Mouse (Mus musculus) midbrain, embryonic 13.5 days (tissue): ENCODE measurements around the gene Gm5662. TPM values are rescaled to one million over a fixed set of nuclear protein-coding genes. Genes with fewer than 3 reads are reported as not detected.
"Not testable (repeated sequence)": the region's sequence is repeated elsewhere in the genome, so short reads cannot be mapped to it uniquely, and the experiment has no call there.

Source experiments
- ATAC-seq: fragments of 200-750 bp; cut with Nextera tagmentation; 2 replicates; pipeline ENCODE4 v1.8.0; 2017; ENCODE audit warnings: mild to moderate bottlenecking, moderate TSS enrichment, moderate library complexity
- H3K27ac ChIP-seq: fragments of 300-500 bp; sonication (generic); 2 replicates; pipeline ENCODE4 v1.5.1; 2015; ENCODE audit warnings: inconsistent platforms, mild to moderate bottlenecking, moderate library complexity
- H3K27me3 ChIP-seq: fragments of 300-500 bp; sonication (generic); 2 replicates; pipeline ENCODE4 v1.6.1; 2015; ENCODE audit warnings: mild to moderate bottlenecking, inconsistent platforms
- H3K36me3 ChIP-seq: fragments of 300-500 bp; sonication (generic); 2 replicates; pipeline ENCODE4 v1.6.1; 2015; ENCODE audit warnings: mild to moderate bottlenecking, inconsistent platforms
- H3K4me1 ChIP-seq: fragments of 300-500 bp; sonication (generic); replicated peaks from 2 replicates; pipeline ENCODE4 v1.6.1; 2015; ENCODE audit warnings: inconsistent platforms
- H3K4me2 ChIP-seq: fragments of 300-500 bp; sonication (generic); replicated peaks from 2 replicates; pipeline ENCODE4 v1.6.1; 2015; ENCODE audit warnings: moderate library complexity, mild to moderate bottlenecking, inconsistent platforms
- H3K4me3 ChIP-seq: fragments of 300-500 bp; sonication (generic); replicated peaks from 2 replicates; pipeline ENCODE4 v1.5.1; 2015; ENCODE audit warnings: mild to moderate bottlenecking, inconsistent platforms
- H3K9ac ChIP-seq: fragments of 300-500 bp; sonication (generic); replicated peaks from 2 replicates; pipeline ENCODE4 v1.6.1; 2015; ENCODE audit warnings: mild to moderate bottlenecking, inconsistent platforms
- H3K9me3 ChIP-seq: fragments of 300-500 bp; sonication (generic); 2 replicates; pipeline ENCODE4 v1.6.1; 2016; ENCODE audit warnings: mild to moderate bottlenecking, inconsistent platforms
- WGBS: fragments of 180-500 bp; shearing (Covaris S2); methylation state at CpG from one replicate; pipeline ENCODE4 v1.1.7; 2015; 5-methylcytosine and 5-hydroxymethylcytosine counted together
- polyA plus RNA-seq: library from polyadenylated mRNA; unstranded; fragments of >200 nt; fragmentation: Nextera tagmentation; extraction: Ambion mirVana; gene quantifications from 2 replicates; pipeline ENCODE4 v1.2.1, GENCODE M21; 2015

The Gm5662 gene
- not detected in 2 replicates for polyA plus RNA-seq

DNA sequence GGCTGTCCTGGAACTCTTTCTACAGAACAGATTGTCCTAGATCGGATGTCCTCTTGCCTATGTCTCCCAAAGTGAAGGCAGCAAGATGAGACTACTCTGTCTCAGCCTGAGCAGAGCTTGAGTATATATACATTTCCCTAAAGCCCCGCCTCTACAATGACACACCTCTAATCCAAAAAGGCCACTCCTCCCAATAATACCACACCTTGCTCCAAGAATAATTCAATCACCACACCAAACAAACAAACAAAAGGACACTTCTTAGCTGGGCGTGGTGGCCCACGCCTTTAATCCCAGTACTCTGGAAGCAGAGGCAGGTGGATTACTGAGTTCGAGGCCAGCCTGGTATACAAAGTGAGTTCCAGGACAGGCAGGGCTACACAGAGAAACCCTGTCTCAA lies at the start of gene Gm5662:
Gene Gm5662 (minus strand): TSS at position 101 of the 400 bp plus-strand sequence.
- H3K4me3 ChIP-seq, H3K9ac ChIP-seq, H3K27ac ChIP-seq, H3K4me1 ChIP-seq, H3K27me3 ChIP-seq, ATAC-seq, H3K36me3 ChIP-seq, H3K9me3 ChIP-seq, H3K4me2 ChIP-seq: not testable (repeated sequence)
- WGBS = 84% methylated on average over 5 of the region's 5 CpGs

DNA sequence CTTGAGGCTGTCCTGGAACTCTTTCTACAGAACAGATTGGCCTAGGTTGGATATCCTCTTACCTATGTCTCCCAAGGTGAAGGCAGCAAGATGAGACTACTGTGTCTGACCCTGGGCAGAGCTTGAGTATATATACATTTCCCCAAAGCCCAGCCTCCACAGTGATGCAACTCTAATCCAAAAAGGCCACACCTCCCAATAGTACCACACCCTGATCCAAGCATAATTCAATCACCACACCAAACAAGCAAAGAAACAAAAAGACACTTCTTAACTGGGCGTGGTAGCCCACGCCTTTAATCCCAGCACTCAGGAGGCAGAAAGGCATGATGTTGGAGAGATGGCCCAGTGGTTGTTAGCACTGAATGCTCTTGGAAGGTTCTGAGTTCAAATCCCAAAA lies 49.6 kb upstream of the Gm5662 start, which contains the start of gene Gm5039:
Gene Gm5039 (minus strand): TSS at position 101 of the 400 bp plus-strand sequence.
- not testable (repeated sequence) for H3K4me3 ChIP-seq, H3K4me2 ChIP-seq, H3K27me3 ChIP-seq, ATAC-seq, H3K4me1 ChIP-seq, H3K36me3 ChIP-seq, H3K9me3 ChIP-seq, H3K9ac ChIP-seq, H3K27ac ChIP-seq
- 87% methylated on average over 2 of the region's 2 CpGs for WGBS

DNA sequence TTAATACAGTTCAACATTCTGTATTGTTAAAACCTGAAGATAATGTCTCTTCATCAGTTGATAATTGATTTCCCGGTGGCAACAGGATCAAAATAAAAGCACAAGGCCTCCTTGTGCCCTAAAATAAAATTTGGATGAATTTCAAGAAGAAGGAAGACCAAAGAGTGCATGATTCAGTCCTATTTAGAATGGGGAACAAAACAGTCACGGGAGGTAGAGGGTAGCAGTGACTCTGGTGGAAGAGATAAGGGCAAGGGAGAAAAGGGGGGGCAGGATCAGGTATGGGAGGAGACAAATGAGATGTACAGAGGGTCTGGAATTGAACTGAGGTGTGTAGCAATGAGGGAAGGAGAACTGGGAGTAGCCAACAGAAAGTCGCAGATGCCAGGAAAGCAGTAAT lies 40.3 kb upstream of the Gm5662 start:
- Histone ChIP-seq H3K4me1 (no peaks in the 10 kb centered on the region), H3K4me3 (no peak overlapping the region), H3K4me2 (no peak overlapping the region), H3K9ac (no peak overlapping the region), H3K27ac (no peak overlapping the region), H3K27me3 (no peaks in the 10 kb centered on the region), H3K9me3 (0 out of 2 replicates have a peak, but pooled peaks cover 3% of the 10 kb centered on the region), H3K36me3 (no peaks in the 10 kb centered on the region)
- no peak for ATAC-seq
- WGBS = 85% methylated on average over 3 of the region's 3 CpGs

GRCm38 (mm10) chr12:88297171-88297570 lies 22.9 kb upstream of the Gm5662 start:
- not testable (repeated sequence) for H3K4me1 ChIP-seq, H3K4me2 ChIP-seq, ATAC-seq, H3K9ac ChIP-seq, H3K27me3 ChIP-seq, H3K9me3 ChIP-seq, H3K4me3 ChIP-seq, H3K36me3 ChIP-seq, H3K27ac ChIP-seq
- 78% methylated on average over 2 of the region's 2 CpGs for WGBS

DNA sequence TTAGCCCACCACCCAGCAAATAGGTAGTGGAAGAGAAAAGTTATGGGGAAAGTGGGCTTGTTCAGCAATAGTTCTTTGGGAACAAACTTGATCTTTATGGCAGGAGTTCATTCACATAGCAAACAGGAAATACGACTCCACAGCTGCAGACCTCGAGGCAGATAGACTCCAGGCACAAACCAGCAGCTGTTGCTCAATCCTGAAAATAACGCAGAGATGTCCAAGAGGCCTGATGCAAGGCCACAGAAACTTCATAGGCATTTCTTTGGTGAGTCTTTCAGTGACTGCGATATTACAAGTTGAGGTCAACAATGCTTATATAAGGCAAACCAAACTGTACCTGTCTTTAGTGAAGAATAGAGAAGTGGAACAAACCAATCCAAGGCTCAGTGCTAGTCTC lies 18.8 kb upstream of the Gm5662 start:
- WGBS = 78% methylated on average over 4 of the region's 4 CpGs
- H3K4me3 ChIP-seq = not testable (repeated sequence)

GRCm38 (mm10) chr12:88285224-88285623 lies 10.9 kb upstream of the Gm5662 start:
- 81% methylated on average over 5 of the region's 5 CpGs for WGBS
- not testable (repeated sequence) for H3K4me2 ChIP-seq, H3K9me3 ChIP-seq, ATAC-seq, H3K27ac ChIP-seq, H3K4me3 ChIP-seq, H3K4me1 ChIP-seq, H3K36me3 ChIP-seq, H3K27me3 ChIP-seq, H3K9ac ChIP-seq

More for the DNA sequence above, 18.8 kb upstream of the Gm5662 start:
- not testable (repeated sequence) for H3K4me2 ChIP-seq, H3K27ac ChIP-seq, H3K36me3 ChIP-seq, ATAC-seq, H3K9ac ChIP-seq, H3K9me3 ChIP-seq, H3K4me1 ChIP-seq, H3K27me3 ChIP-seq

DNA sequence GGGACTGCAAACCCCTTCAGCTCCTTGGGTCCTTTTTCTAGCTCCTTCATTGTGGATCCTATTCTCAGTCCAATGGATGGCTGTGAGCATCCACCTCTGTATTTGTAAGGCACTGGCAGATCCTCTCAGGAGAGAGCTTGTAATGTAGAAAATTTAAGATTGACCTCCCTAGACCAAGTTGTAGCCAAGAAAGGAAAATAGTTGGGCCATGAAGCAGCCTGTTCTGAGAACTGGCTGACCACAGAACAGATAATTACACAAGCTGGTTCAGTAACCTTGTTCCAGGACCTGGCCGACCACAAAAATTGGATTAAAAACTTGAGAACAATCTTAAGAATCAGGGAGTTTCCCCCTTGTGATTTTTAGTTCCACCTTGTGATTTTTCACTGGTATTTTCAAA lies 17.1 kb downstream of the Gm5662 start:
- H3K4me1 ChIP-seq = no peaks in the 10 kb centered on the region
- 44% methylated on average over 1 of the region's 1 CpGs for WGBS
- H3K4me2 ChIP-seq = no peak overlapping the region
- no peak overlapping the region for H3K4me3 ChIP-seq
- no peaks in the 10 kb centered on the region for H3K36me3 ChIP-seq
- no peak overlapping the region for H3K9ac ChIP-seq
- ATAC-seq = no peak
- H3K27ac ChIP-seq = no peak overlapping the region
- no peaks in the 10 kb centered on the region for H3K9me3 ChIP-seq
- H3K27me3 ChIP-seq = no peaks in the 10 kb centered on the region

DNA sequence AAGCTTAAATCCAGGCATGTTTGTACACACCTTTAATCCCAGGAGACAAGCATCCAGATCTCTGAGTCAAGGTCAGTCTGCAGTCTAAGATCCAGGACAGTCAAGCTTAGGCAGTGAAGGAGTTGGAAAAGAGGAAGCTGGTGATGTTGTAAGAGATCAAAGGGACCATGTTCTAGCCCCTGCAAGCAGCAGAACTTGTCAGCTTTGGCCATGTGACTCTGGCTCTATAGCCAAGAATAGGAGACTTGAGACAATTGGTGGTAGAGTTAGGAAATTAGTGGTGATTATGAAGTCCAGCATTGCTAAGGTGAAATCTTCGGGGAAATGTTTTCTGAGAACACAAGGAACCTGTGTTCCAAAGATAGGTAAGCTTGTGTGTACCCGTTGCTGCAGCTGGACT lies 18.4 kb downstream of the Gm5662 start:
- not testable (repeated sequence) for H3K27me3 ChIP-seq, ATAC-seq
- 61% methylated on average over 2 of the region's 2 CpGs for WGBS

DNA sequence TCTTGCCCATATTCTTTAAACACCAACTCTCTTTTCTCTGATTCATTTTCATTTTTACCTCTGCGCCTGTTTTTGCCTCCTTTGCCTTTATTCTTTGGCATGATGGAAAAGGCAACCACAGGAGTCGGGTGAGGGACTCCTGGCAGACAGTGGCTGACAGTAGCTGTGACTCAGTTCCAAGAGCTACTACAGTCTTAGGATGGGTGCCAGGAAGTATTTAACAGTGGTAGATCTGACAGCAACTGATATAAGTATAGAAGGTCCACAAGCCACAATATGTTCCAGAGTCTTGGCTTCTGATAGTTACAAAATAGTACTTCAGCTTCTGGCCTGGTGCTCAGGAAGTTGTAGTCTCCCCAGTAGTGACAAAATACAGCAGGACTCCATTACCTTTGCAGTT lies 24.3 kb downstream of the Gm5662 start, which contains the start of gene Gm8332:
Gene Gm8332 (minus strand): TSS at position 101 of the 400 bp plus-strand sequence.
- not testable (repeated sequence) for H3K9me3 ChIP-seq, H3K27ac ChIP-seq, ATAC-seq, H3K9ac ChIP-seq, H3K4me3 ChIP-seq, H3K4me2 ChIP-seq, H3K27me3 ChIP-seq, H3K4me1 ChIP-seq, H3K36me3 ChIP-seq
- 68% methylated on average over 2 of the region's 2 CpGs for WGBS

More for the DNA sequence above, 18.4 kb downstream of the Gm5662 start:
- H3K4me1 ChIP-seq, H3K27ac ChIP-seq, H3K9me3 ChIP-seq, H3K4me2 ChIP-seq, H3K36me3 ChIP-seq, H3K9ac ChIP-seq, H3K4me3 ChIP-seq: not testable (repeated sequence)

DNA sequence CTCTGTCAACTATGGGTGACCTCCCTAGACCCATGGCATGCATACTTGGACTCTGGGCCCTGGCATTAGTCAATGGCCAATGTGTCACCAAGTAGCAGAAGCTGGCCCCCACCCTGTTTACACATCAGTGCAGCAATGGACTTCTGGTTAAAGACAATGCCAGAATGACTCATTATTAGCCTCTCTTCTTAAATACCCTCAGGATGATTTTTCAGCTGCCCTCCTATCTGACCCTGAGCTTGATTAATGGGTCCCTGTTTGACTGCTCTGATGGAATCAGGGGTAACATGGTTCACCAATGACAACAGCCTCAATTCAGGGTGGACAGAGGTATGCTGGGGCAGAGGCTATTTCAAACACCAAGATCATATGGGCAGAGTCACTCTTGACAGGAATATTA lies 28.5 kb downstream of the Gm5662 start:
- not testable (repeated sequence) for H3K27ac ChIP-seq, H3K4me3 ChIP-seq, H3K36me3 ChIP-seq, H3K4me2 ChIP-seq, H3K4me1 ChIP-seq, H3K9ac ChIP-seq, ATAC-seq, H3K27me3 ChIP-seq, H3K9me3 ChIP-seq

DNA sequence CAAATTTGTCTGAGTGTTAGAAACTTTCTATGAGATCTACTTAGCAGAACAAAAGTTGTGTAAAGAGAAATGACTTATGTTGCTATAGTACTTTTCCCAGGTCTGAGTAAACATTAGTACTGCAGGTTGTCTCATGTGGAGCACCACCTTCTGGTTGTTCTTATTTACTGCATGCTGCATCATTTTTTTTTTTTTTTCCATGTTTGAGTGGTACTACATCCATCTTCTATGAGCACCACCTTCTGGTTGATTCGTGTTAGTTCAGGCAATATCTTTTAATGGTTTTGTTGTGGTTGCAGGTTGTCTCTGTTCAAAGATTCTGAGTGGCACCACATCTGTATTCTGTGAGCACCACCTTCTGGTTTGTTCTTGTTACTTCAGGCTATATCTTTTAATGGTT lies 31.4 kb downstream of the Gm5662 start:
- H3K4me1 ChIP-seq, H3K27ac ChIP-seq, H3K4me2 ChIP-seq, H3K4me3 ChIP-seq, H3K36me3 ChIP-seq, ATAC-seq, H3K27me3 ChIP-seq, H3K9ac ChIP-seq, H3K9me3 ChIP-seq: not testable (repeated sequence)
- WGBS = 44% methylated on average over 1 of the region's 1 CpGs
